ENCODE assay signal across 14 mouse cellular contexts in the genomic region with DNA sequence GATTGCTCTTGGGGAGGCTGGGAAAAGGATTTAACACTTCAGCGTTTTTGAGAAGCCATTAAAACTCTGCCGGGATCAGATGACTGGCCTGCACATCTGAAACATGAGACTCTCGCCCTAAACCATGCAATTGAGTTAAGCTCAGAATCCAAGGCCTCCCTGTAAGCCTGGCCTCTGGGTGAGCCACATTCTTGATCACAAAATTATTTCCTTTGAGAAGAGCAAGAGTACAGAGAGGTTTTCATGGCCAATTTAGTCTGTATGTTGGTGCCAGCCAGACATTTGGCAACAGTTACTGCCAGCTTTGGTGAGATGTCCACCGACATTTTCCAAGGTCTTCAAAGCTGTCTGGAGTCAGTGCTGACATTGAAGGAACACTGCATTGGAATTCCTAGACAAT. TPM values are rescaled to one million over a fixed set of nuclear protein-coding genes. Genes with fewer than 3 reads are reported as not detected.
DNase-seq lines count a peak whose midpoint lies in the region; ATAC-seq and TF ChIP-seq lines count a peak whose summit lies in the region.
"Had no signal": no experiment of that assay in that cellular context is flagged by ENCODE, and none has a peak within 500 bp of the region (broad histone marks: within the 10 kb centered on the region; RNA-seq: fewer than 3 reads in every experiment).

No protein-coding gene starts in this region.

- no peaks in the 10 kb centered on the region for H3K36me3 ChIP-seq in embryonic facial prominence, embryonic 14.5 days (ENCODE audit: control insufficient read depth, insufficient read depth, low read length)

- TF ChIP-seq POLR2A in cerebellum, adult 2 months (IDR thresholded peaks at IDR 0.05; ENCODE audit: borderline replicate concordance, insufficient read depth, low read length) = no peak

- H3K9me3 ChIP-seq in embryonic facial prominence, embryonic 14.5 days (ENCODE audit: control insufficient read depth, low read length) = no peaks in the 10 kb centered on the region

- no peak overlapping the region for H3K4me3 ChIP-seq in cerebellum, adult 2 months (replicated peaks; ENCODE audit: insufficient read depth, low read depth, low read length)
- no peak overlapping the region for H3K4me3 ChIP-seq in embryonic facial prominence, embryonic 14.5 days (ENCODE audit: low read depth, low read length)

- peak; percentile 20 for DNase-seq in cerebellum, adult 11-12 months
- DNase-seq in 3T3-L1 (ENCODE audit: low read depth, low spot score) = peak; percentile 6
- peak; percentile 38 to 54 for DNase-seq in cerebellum, adult 2 months
- DNase-seq in embryonic facial prominence, embryonic 14.5 days (ENCODE audit: low spot score) = peak; percentile 92
- no peak for DNase-seq in right cerebral cortex, adult 2 months (ENCODE audit: low spot score in 2 of 2)
- DNase-seq in left cerebral cortex, postnatal 36 days (ENCODE audit: low spot score in 2 of 2) = no peak
- DNase-seq: forebrain, postnatal 0 days; heart, adult 11 months; kidney, postnatal 4 days had no signal

- H3K4me2 ChIP-seq in embryonic facial prominence, embryonic 14.5 days (ENCODE audit: low read depth, low read length) = no peak overlapping the region
- H3K4me2 ChIP-seq: hindbrain, embryonic 14.5 days had no signal

- TF ChIP-seq CTCF in cerebellum, adult 2 months (IDR thresholded peaks at IDR 0.05; ENCODE audit: borderline replicate concordance, insufficient read depth, low read depth, low read length) = no peak

- no peaks in the 10 kb centered on the region for H3K27me3 ChIP-seq in cerebellum, adult 2 months (ENCODE audit: control insufficient read depth, insufficient read depth, low read length)
- no peaks in the 10 kb centered on the region for H3K27me3 ChIP-seq in embryonic facial prominence, embryonic 14.5 days (replicated peaks; ENCODE audit: control insufficient read depth, insufficient read depth, low read length)

- no peak overlapping the region for H3K9ac ChIP-seq in embryonic facial prominence, embryonic 14.5 days (ENCODE audit: low read depth, low read length)
- H3K9ac ChIP-seq: forebrain, postnatal 0 days; hindbrain, embryonic 14.5 days had no signal

- WGBS in cerebellum, adult 2 months = 18% methylated on average over 4 of the region's 4 CpGs
- 4% methylated on average over 4 of the region's 4 CpGs for WGBS in embryonic facial prominence, embryonic 14.5 days

- no peak for ATAC-seq in cerebellum, adult (ENCODE audit: insufficient number of reproducible peaks, low FRiP score, low TSS enrichment)
- peak; percentile 79 for ATAC-seq in embryonic facial prominence, embryonic 14.5 days (ENCODE audit: low read depth)
- ATAC-seq in megakaryocyte, adult 5-6 weeks (ENCODE audit: poor library complexity, severe bottlenecking) = no peak
- ATAC-seq: forebrain, postnatal 0 days had no signal

- no peak overlapping the region for H3K27ac ChIP-seq in cerebellum, adult 2 months (ENCODE audit: insufficient read depth, low read length)
- H3K27ac ChIP-seq in embryonic facial prominence, embryonic 14.5 days (replicated peaks; ENCODE audit: low read depth, low read length) = peak overlapping the region; percentile 11
- H3K27ac ChIP-seq: hindbrain, embryonic 14.5 days; macrophage had no signal

- H3K4me1 ChIP-seq in cerebellum, adult 2 months (ENCODE audit: control insufficient read depth, insufficient read depth, low read length) = no peaks in the 10 kb centered on the region; the same call in none of the 2 replicates
- H3K4me1 ChIP-seq in embryonic facial prominence, embryonic 14.5 days (ENCODE audit: control insufficient read depth, insufficient read depth, low read length) = peaks cover 34% of the 10 kb centered on the region

- intact Hi-C loops in left cerebral cortex, postnatal 36 days (cut with DNase I) = no loop called here

RNA-seq across cellular contexts. Expression of a gene that starts 20.1 kb away (rescaled TPM):
- 13.1 and 14.9 TPM in 2 replicates for polyA plus RNA-seq in cerebellum, adult 2 months (2012; rRNA removed)
- 52.5 and 63.5 TPM in 2 replicates for polyA plus RNA-seq in embryonic facial prominence, embryonic 14.5 days (2014; fragmentation: Nextera tagmentation; extraction: Ambion mirVana)
- not detected in 2 replicates for total RNA-seq in megakaryocyte, adult 5-6 weeks (2015)
- total RNA-seq in megakaryocyte, adult 5-6 weeks (2017) = 0.37 TPM in 1 of 2 replicates, not detected in the other
- total RNA-seq in left cerebral cortex, postnatal 36 days (2021) = 10 to 100 TPM; 31.9 to 38.8 TPM
- polyA plus RNA-seq: C2C12, macrophage had no signal

Comparison
In these comparisons a context has a peak if more than half of its experiments do, and no peak if none do; other contexts are left out.
1. DNase-seq: peak in cerebellum, adult 11-12 months (single experiment), 3T3-L1 (single experiment), cerebellum, adult 2 months (2 of 2) and embryonic facial prominence, embryonic 14.5 days (single experiment); none in right cerebral cortex, adult 2 months (0 of 2) and left cerebral cortex, postnatal 36 days (0 of 2).
2. RNA of a gene that starts 20.1 kb away (total RNA-seq): 31.9 to 38.8 TPM in left cerebral cortex, postnatal 36 days; 0.37 TPM in megakaryocyte, adult 5-6 weeks; every median in the first group is over 10 times any median in the second.